Mouse (Mus musculus): ENCODE data around the gene Arel1. TPM values are rescaled to one million over a fixed set of nuclear protein-coding genes. Genes with fewer than 3 reads are reported as not detected.

Gene Arel1
- 10 to 100 TPM; 37.3 to 40.2 TPM for total RNA-seq (2023)

DNA sequence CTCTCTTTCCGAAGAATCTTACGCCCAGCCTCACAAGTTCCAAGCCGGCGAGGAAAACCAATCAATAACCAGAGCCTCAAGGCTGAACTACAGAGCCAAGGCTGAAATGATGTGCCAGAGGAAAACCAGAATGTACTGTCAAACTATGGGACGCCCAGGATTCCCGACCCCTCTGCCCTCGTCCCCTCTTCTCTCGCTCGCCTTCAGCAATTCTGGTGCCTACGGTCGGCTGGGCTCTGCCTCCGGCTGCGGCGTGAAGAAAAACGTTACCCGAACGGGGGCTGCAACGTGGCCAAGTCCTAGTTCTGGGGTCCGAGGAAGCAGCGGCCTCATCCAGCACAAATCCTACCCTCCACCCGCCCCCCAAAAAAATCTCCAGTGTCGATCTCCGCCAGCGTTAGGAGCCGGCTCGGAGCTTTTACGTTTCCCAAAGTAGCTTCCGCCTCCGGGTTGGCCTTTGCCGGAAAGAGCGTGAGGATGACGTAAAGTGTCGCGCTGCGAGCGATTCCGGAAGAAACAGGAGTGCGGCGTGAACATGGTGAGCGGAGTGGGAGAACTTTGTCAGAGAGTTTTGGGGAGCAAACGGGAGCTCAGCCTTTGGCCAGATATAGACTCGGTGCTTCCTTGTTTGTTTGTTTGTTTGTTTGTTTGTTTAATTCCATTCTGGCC lies at the start of gene Arel1, which contains the start of gene Fcf1:
Gene Arel1 (minus strand): TSS at position 473 of the 669 bp plus-strand sequence.
Gene Fcf1 (plus strand): TSS at position 470 of the 669 bp plus-strand sequence.

DNA sequence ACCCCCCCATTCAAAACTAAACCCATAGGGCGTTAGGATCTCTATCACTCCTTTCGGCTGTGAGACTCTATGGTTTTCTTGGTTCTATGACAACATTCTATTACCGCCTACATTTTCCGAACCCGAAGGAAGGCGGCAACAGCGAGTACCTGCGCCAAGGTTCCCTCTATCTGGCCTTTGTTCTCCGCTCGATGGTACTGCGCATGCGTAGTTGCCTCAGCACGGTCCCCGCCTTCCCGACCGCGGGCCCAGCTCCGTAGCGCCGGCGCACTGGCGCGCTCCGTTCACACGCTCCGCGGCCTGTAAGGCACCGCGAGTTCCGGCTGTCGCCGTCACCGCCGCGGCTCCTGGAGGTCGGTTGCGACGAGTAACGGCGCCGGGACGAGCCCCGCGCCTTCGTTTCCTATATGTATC lies 25.4 kb upstream of the Arel1 start, which contains the start of gene Ylpm1:
Gene Ylpm1 (plus strand): TSS at position 239 of the 414 bp plus-strand sequence.

DNA sequence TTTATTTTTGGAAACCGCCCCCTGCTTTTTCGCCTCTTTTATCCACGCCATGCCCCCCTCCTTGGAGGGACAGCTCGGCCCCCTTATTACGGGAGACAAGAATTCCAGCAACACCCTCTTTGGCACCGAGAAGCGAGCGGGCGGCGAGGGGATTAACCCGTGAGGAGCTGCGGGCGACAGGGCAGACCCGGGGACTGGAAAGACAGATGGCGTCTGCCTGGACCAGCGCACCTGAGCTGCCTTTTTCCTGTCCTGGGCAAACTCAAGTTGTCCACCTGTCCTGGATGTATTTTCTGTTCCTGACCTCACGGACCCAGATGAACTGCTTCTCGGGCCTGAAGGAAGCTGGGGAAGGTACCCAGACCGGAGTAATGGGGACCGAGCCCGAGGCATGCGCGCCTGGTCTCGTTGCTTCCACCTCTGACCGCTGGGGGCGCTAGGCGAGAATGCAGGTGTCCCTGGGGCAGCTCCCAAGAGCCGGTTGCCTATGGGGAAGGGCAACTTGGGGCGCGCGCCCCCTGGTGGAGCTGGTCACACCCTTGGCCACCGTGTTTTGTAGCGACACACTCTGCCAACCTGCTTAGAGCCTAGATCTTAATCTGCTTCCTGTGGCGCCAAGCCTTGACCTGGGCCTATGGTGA lies 94.1 kb downstream of the Arel1 start, which contains the start of gene Ltbp2:
Gene Ltbp2 (minus strand): TSS at position 52 of the 641 bp plus-strand sequence.

Other genes with a start within 250 kb of the Arel1 start
- gene Npc2, start 197.7 kb downstream of the Arel1 start, total RNA-seq (2023): 100 to 1,000 TPM; 278 to 305 TPM
- 10 to 100 TPM; 32.0 to 37.8 TPM for gene Isca2, start 197.6 kb downstream of the Arel1 start, total RNA-seq (2023)
- 1 to 10 TPM in 1 of 2 experiments, under 1 TPM in 1; 0.89 to 2.2 TPM for gene Ltbp2, start 94.4 kb downstream of the Arel1 start, total RNA-seq (2023)
- gene Fcf1, start within 50 bp of the Arel1 start, total RNA-seq (2023): 10 to 100 TPM; 61.6 to 76.4 TPM
- 10 to 100 TPM; 48.7 to 56.1 TPM for gene Ylpm1, start 25.4 kb upstream of the Arel1 start, total RNA-seq (2023)
- 1 to 10 TPM; 1.7 to 4.2 TPM for gene Prox2, start 139.9 kb upstream of the Arel1 start, total RNA-seq (2023)
- 100 to 1,000 TPM; 399 to 410 TPM for gene Dlst, start 139.9 kb upstream of the Arel1 start, total RNA-seq (2023)
- not detected for gene Rps6kl1, start 180.4 kb upstream of the Arel1 start, total RNA-seq (2023)
- gene Pgf, start 206.9 kb upstream of the Arel1 start, total RNA-seq (2023): 1 to 10 TPM in 1 of 2 experiments, under 1 TPM in 1; 0.60 to 1.3 TPM
- 100 to 1,000 TPM; 116 to 120 TPM for gene Eif2b2, start 248.6 kb upstream of the Arel1 start, total RNA-seq (2023)